Mouse (Mus musculus): Measurements from ENCODE around the gene Cse1l.

The Cse1l gene

GRCm38 (mm10) chr2:166977490-166977889 is 71.7 kb downstream of the Cse1l start:
- no peak for DNase-seq

- no peak for DNase-seq
Measured at GRCm38 (mm10) chr2:166980161-166980560, 74.3 kb downstream of the Cse1l start.

DNA sequence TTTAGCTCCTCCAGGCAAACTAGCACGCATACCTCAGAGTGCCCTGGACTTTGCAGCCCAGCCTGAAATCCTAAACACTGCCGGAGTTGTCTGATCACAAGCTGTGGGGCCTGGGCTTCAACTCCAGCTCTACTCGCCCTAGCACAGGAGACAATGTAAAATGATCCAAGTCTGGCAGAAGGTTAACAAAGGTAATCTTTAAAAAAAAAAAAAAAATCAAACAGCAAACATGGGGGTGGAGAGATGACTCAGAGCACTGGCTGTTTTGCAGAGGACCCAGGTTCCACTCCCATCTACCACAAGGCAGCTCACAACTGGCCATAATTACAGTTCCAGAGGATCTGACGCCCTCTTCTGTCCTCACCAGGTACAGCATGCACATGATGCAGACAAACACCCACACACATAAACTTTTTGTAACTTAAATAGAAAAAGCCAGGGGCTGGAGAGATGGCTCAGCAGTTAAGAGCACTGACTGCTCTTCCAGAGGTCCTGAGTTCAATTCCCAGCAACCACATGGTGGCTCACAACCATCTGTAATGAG is 77.6 kb downstream of the Cse1l start:
- DNase-seq: no peak

DNA sequence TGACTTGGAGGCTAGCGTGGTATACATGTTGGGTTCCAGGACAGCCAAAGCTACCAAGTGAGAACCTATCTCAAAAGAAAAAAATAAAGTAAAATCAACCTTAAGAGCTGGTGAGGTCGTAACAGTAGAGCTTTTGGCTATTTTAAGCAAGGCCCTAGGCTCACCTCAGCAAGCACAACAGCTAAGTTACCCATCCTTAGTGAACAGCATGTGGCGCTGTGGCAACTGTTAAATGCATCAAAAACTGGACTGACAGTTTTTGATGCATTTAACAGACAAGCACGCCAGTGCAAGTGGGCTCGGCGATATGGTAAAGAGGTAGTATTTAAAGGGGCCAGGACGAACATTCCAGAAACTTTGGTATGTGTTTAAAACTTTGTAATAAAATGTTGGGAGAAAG is 85.0 kb downstream of the Cse1l start:
- DNase-seq: no peak

DNA sequence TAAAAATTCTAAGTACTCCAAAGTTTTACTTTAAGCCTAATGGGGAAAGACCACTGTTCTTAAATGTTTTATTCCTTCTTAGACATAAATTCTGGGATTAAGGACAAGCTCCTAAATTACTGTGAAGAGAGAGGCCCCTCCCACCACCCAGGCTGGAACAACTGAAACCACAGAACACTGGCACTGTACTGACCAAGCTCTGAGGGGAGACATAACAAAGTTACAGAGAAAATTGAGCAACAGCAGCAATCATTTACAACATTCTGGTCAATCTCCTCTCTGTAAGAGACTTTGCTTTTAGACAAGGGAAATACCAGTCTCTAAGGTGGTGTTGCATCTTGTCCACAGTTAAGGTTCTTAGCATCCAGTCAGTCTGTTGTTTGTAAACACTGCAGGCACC is 86.1 kb downstream of the Cse1l start:
- no peak for DNase-seq

GRCm38 (mm10) chr2:166995021-166995795 is 89.4 kb downstream of the Cse1l start:
- peak; percentile 53 for DNase-seq
